Mouse (Mus musculus) adrenal gland, adult (tissue): ENCODE measurements at regions not wholly inside any gene's neighbourhood (a gene's known extent, or its start where the extent isn't known, plus 50 kb on each side); places are given as distances from the start of the nearest gene placed in this dataset.

Experiments
- DNase-seq, 2 experiments: peaks; one replicate each; pipeline ENCODE4 v3.0.0; 2022 to 2023; ENCODE audit warnings: low spot score in 1 of 2; ENCODE audit not compliant: inconsistent age in 2 of 2

GRCm38 (mm10) chr3:135001270-135001669 lies 172.5 kb downstream of the Tacr3 start:
- peak in 1 of 2 experiments; percentile 31 for DNase-seq

DNA sequence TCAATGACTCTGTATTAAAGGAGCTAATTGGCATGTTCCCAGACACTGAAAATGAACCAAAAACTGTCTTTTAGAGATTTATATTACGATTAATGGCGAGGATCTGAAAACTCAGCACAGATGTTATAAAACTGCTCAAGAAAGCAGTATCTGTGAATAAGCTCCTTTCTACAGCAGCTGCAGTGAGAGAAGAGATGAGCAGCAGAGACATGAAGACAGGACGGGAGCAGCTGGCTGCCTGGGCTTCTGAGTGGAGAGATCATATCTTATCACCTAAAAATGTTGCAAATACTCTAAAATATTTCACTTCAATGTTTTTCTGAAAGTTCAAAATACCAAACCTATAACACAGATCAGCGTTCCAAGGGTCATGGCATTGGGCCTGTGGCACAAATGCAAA lies 187.0 kb downstream of the Tacr3 start:
- no peak for DNase-seq

- no peak for DNase-seq
Measured at GRCm38 (mm10) chr3:135024366-135024765, 188.0 kb upstream of the Cenpe start.

DNA sequence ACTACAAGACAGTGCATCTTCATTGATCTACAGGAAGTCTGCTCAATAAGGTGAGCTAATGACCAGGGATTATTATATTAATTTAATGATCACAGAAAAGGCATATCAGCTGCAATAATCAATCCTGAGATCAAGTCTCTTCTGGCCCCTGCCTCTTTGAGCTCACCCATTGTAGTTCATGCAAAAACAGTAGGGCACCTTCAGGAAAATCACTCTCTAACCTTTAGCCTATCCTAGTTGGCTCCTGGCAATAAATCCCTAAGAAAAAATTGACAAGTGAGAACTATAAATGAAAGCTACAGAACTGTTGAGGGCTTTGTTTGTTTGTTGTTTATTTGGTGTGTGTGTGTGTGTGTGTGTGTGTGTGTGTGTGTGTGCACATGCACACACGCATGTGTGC lies 187.5 kb upstream of the Cenpe start:
- DNase-seq = no peak

DNA sequence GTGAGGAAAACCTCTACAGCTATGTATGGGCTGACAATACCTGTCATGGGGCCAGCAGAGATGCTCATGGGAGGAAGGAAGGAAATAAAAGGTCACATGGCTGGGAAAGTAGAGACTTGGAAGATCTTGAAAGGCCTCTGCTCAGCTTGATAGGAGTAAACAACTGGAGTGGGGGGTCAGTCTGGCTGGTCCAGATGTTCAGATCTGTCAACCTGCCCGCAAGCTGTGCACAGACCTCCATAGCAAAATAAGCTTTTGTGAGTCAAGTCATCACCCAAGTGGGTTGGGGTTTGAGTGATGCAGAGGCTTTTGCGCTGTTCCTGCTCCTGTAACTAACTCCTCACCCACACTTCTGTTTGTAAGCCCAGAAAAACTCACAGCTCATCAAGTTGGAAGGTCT lies 179.9 kb upstream of the Cenpe start:
- no peak for DNase-seq

DNA sequence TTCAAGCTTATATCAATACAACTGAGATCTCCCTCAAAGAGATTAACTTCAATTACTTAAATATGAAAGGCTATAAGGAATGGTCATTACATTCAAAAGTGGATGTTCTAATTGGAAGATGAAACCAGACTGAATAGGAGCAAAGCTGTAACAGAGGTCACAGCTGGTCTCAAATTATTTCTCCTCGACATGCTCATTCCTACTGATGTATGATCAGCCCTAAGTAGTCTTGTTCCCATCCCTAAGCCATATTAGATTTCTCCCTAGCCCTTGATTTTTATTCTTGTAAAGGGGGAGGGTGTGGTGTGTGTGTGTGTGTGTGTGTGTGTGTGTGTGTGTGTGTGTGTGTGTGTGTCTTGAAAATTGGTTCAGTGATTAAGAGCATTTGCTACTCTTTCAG lies 175.0 kb upstream of the Cenpe start:
- no peak for DNase-seq

GRCm38 (mm10) chr3:135042195-135042594 lies 170.1 kb upstream of the Cenpe start:
- DNase-seq = no peak

GRCm38 (mm10) chr3:135045769-135046277 lies 166.5 kb upstream of the Cenpe start:
- peak in 1 of 2 experiments; percentile 21 for DNase-seq

DNA sequence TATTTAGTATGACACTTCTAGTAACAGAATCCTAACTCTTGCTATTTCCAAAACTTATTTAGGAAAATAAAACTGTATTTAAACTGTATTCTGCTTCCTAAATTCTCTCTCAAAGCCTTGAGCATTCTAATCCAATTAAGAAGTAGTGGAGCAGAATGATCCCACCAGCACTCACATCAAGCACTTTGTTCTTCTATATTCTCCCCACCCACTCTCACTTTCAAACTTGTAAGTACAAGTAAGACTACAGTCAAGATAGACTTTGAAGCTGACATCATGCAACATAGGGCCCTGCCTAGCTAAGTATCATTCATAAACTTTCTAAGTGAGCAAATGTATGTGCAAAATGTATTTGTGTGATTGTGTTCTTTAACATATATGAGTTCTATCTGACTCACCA lies 120.8 kb upstream of the Cenpe start:
- no peak for DNase-seq

DNA sequence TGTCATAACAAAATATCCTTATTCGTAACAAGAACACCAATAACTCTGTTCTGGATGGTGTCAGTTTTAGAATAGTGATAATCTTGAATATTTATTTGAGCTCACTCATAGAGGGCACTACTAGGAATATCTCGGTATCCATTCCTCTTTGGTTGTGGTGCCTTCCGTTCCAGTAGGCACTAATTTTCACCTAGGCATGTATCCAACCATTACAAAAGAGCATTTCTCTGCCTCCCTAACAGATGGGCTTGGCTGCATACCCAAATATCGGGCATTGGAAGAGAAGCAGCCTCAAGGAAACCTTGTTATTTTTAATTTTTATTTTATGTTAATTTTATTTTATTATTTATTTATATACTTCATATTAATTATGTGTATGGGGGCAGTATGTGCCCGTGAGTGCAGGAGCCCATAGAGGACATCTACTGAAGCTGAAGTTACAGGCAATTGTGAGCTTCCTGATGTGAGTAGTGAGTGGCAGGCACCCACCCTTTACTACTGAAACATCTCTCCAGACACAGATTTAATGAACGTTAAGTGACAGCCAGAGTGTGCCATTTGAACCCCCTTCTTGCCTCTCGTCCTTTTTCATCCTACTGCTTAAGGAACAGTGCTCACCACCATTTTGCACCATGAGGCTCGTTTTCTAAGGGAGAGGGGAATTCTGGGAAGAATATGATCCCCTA lies 111.3 kb upstream of the Cenpe start:
- DNase-seq = peak in 1 of 2 experiments; percentile 22
